Mouse (Mus musculus) embryonic facial prominence, embryonic 11.5 days (tissue): Measurements from ENCODE around the gene Siae. TPM values are rescaled to one million over a fixed set of nuclear protein-coding genes. Genes with fewer than 3 reads are reported as not detected.

Source experiments
- ATAC-seq: fragments of 200-750 bp; cut with Nextera tagmentation; replicated peaks from 2 replicates; pipeline ENCODE4 v1.8.0; 2017; ENCODE audit warnings: low read depth; ENCODE audit not compliant: insufficient number of reproducible peaks, low FRiP score, low TSS enrichment
- DNase-seq: peaks from one replicate; pipeline ENCODE4 v3.0.0-alpha.2; 2015; ENCODE audit warnings: low spot score
- H3K27ac ChIP-seq: fragments of 300-500 bp; sonication (generic); replicated peaks from 2 replicates; pipeline ENCODE4 v1.5.1; 2014; ENCODE audit warnings: mild to moderate bottlenecking, low read depth, low read length, control low read depth
- H3K27me3 ChIP-seq: fragments of 300-500 bp; sonication (generic); 2 replicates; pipeline ENCODE4 v1.6.1; 2014; ENCODE audit warnings: mild to moderate bottlenecking, low read length, moderate library complexity, mixed read lengths; ENCODE audit not compliant: control insufficient read depth, insufficient read depth
- H3K36me3 ChIP-seq: fragments of 300-500 bp; sonication (generic); replicated peaks from 2 replicates; pipeline ENCODE4 v1.6.1; 2014; ENCODE audit warnings: low read depth, mild to moderate bottlenecking, low read length, moderate library complexity, mixed read lengths; ENCODE audit not compliant: control insufficient read depth, insufficient read depth
- H3K4me1 ChIP-seq: fragments of 300-500 bp; sonication (generic); 2 replicates; pipeline ENCODE4 v1.6.1; 2014; ENCODE audit warnings: low read length, mixed read lengths; ENCODE audit not compliant: control insufficient read depth, insufficient read depth
- H3K4me2 ChIP-seq: fragments of 300-500 bp; sonication (generic); 2 replicates; pipeline ENCODE4 v1.6.1; 2014; ENCODE audit warnings: low read depth, mild to moderate bottlenecking, control low read depth, low read length, moderate library complexity
- H3K4me3 ChIP-seq: fragments of 300-500 bp; sonication (generic); 2 replicates; pipeline ENCODE4 v1.5.1; 2014; ENCODE audit warnings: low read depth, low read length, control low read depth
- H3K9ac ChIP-seq: fragments of 300-500 bp; sonication (generic); replicated peaks from 2 replicates; pipeline ENCODE4 v1.6.1; 2014; ENCODE audit warnings: mild to moderate bottlenecking, control low read depth, low read length
- H3K9me3 ChIP-seq: fragments of 300-500 bp; sonication (generic); replicated peaks from 2 replicates; pipeline ENCODE4 v1.6.1; 2016; ENCODE audit warnings: mild to moderate bottlenecking, low read length, inconsistent platforms, mixed read lengths; ENCODE audit not compliant: control insufficient read depth
- WGBS: fragments of 180-500 bp; shearing (Covaris S2); extraction: QIAGEN DNeasy Blood & Tissue Kit; methylation state at CpG from one replicate; pipeline ENCODE4 v1.1.7; 2014; 5-methylcytosine and 5-hydroxymethylcytosine counted together
- polyA plus RNA-seq: library from polyadenylated mRNA; unstranded; fragments of >200 nt; fragmentation: Nextera tagmentation; extraction: Ambion mirVana; gene quantifications from 2 replicates; pipeline ENCODE4 v1.2.1, GENCODE M21; 2014

Siae gene
- polyA plus RNA-seq, 1 experiment from 2014 or later: 5.8 TPM

DNA sequence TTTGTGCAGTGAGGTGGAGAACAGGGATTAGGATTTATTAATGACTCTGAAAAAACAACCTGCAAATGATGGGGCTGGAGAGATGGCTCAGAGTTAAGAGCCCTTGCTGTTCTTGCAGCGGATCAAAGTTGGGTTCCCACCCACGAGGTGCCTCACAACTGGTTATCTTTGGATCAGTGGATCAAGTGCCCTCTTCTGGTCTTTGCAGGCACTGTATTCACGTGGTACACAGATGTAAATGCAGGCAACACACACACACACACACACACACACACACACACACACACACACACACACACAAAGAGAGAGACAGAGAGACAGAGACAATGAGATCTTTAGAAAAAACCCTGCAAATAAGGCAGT lies 132.4 kb downstream of the Siae start:
- WGBS: 39% methylated on average over 3 of the region's 3 CpGs
- Histone ChIP-seq H3K4me3 (no peak overlapping the region), H3K4me2 (no peak overlapping the region), H3K27me3 (no peaks in the 10 kb centered on the region), H3K27ac (no peak overlapping the region), H3K4me1 (no peaks in the 10 kb centered on the region), H3K36me3 (no peaks in the 10 kb centered on the region), H3K9me3 (no peaks in the 10 kb centered on the region), H3K9ac (no peak overlapping the region)
- DNase-seq: no peak
- no peak for ATAC-seq

DNA sequence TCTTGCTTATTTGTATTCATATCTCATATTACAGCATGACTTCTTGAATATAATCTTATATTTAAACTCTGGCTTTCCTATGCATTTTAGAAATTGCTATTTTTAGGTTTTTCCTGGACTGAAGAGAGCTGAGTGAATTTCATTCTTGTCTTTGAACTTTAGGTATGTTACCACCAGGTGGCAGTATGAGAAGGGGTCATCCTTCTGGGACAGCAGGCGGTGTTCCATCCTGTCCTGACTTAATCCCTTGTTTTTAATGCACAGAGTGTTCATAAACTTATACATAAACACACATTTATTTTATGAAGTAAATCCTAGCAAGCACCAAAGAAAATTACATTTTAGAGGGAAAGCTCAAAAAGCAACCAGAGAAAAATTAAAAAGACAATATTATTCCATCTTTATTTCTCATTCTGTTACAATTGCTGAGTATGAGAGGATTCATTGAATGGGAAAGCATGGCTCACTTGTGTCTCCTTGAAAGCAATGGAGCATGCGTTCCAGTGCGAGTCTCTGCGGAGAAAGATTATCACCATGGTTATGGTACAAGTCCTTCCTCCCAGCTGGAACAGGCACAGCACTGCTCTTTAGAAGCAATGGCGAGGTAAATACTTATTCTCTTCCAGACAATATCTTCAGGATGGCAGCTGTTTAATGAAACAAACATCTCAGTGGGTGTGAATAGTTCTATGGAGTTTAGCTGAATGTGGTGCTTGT lies 134.6 kb downstream of the Siae start:
- no peak overlapping the region for H3K9ac ChIP-seq
- H3K9me3 ChIP-seq: no peaks in the 10 kb centered on the region
- no peaks in the 10 kb centered on the region for H3K36me3 ChIP-seq
- no peak for ATAC-seq
- WGBS: 61% methylated on average over 5 of the region's 5 CpGs
- H3K4me3 ChIP-seq: no peak overlapping the region
- no peak overlapping the region for H3K27ac ChIP-seq
- H3K27me3 ChIP-seq: no peaks in the 10 kb centered on the region
- H3K4me2 ChIP-seq: no peak overlapping the region
- peak; percentile 70 for DNase-seq
- H3K4me1 ChIP-seq: no peaks in the 10 kb centered on the region

Other genes with a start within 250 kb of the Siae start
- 5.5 and 8.0 TPM in 2 replicates for gene Ccdc15, start 207.3 kb upstream of the Siae start, polyA plus RNA-seq
- gene Hepacam, start 188.3 kb upstream of the Siae start, polyA plus RNA-seq: not detected in 2 replicates
- gene Robo4, start 153.8 kb upstream of the Siae start, polyA plus RNA-seq: 6.0 and 6.5 TPM in 2 replicates
- gene Robo3, start 122.5 kb upstream of the Siae start, polyA plus RNA-seq: 4.9 and 6.6 TPM in 2 replicates
- gene Msantd2, start 66.4 kb upstream of the Siae start, polyA plus RNA-seq: 32.8 and 33.0 TPM in 2 replicates
- gene Esam, start 27.6 kb upstream of the Siae start, polyA plus RNA-seq: 26.3 and 33.1 TPM in 2 replicates
- 0.49 TPM in 1 of 2 replicates, not detected in the other for gene Vsig2, start 16.4 kb upstream of the Siae start, polyA plus RNA-seq
- gene Nrgn, start 2.8 kb upstream of the Siae start, polyA plus RNA-seq: 1.9 and 3.4 TPM in 2 replicates
- gene Spa17, start 58.0 kb downstream of the Siae start, polyA plus RNA-seq: 10.7 and 11.0 TPM in 2 replicates
- gene Tbrg1, start 101.6 kb downstream of the Siae start, polyA plus RNA-seq: 137 and 149 TPM in 2 replicates
- 0.08 and 0.56 TPM in 2 replicates for gene Panx3, start 113.5 kb downstream of the Siae start, polyA plus RNA-seq
- gene Olfr160, start 160.6 kb downstream of the Siae start, polyA plus RNA-seq: not detected in 2 replicates
- not detected in 2 replicates for gene Olfr874, start 189.4 kb downstream of the Siae start, polyA plus RNA-seq
- not detected in 2 replicates for gene Olfr875, start 216.2 kb downstream of the Siae start, polyA plus RNA-seq
- gene Olfr876, start 247.3 kb downstream of the Siae start, polyA plus RNA-seq: not detected in 2 replicates